Mouse (Mus musculus) left cerebral cortex, postnatal 10 days (tissue): ENCODE results near the gene Slc16a10. TPM values are rescaled to one million over a fixed set of nuclear protein-coding genes. Genes with fewer than 3 reads are reported as not detected.

Experiments used
- DNase-seq, 2 experiments: peaks; one replicate each; pipeline ENCODE4 v3.0.0; 2021 to 2022; ENCODE audit warnings: low spot score in 2 of 2, mixed read lengths in 1 of 2; ENCODE audit errors: extremely low spot score in 1 of 2
- intact Hi-C: fragments of 180-260 bp; cut with DNase I; formaldehyde crosslinking; loops from one replicate; pipeline ENCODE4 v1.15.1; 2025
- total RNA-seq, 2 experiments: library from RNA; stranded (reverse); gene quantifications; 2 replicates each; pipeline ENCODE4 v1.2.3; 2021

Slc16a10 gene
- total RNA-seq, 2 experiments from 2014 or later = 2.7 to 2.8 TPM

DNA sequence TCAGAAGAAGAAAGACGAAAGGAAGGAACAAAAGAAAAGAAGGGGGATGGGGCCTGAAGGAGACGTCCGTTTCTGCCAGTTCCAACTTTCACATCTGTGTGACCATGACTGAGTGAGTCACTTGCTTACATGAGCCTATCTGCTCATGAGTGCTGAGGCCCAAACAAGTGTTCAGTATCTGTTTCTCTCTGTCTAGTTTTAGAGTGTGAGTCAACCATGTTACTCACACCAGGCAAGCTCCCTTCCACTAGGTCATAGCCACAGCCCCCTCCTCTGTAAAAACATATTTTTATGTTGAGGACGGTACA, 10.4 kb upstream of the Slc16a10 start:
- DNase-seq = no peak
- intact Hi-C loops = no loop called here

DNA sequence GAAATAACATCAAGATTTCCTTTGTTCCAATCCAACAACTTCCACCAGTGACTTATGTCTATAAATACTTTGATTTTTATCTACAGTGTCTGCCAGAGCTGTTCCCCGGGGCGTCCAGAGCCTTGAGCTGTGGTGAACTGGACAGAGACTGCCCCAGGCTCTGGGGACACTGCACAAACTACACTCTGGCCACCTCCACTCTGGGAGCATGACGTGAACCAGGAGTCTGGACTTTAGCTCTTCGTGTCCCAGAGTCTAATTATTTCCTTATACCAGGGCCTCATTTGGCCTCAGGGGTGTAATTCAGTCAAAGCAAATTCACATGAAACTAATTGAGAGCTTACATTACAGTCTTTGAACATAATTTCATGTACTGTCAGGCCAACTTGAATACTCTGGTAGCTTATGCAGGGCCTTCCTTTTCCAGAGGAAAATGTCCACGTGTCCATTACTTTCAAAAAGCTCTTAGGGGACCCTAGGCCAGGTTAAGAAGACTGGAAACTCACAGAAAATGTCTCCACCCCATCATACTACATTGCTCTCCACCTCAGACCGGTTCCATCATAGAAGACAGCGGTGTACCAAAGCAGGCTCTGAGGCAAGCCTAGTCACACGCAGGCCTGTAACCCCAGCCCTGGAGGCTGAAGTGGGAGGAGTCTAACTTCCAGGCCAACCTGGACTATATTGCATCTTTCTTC, 9.9 kb upstream of the Slc16a10 start:
- intact Hi-C loops = no loop called here
- no peak for DNase-seq

DNA sequence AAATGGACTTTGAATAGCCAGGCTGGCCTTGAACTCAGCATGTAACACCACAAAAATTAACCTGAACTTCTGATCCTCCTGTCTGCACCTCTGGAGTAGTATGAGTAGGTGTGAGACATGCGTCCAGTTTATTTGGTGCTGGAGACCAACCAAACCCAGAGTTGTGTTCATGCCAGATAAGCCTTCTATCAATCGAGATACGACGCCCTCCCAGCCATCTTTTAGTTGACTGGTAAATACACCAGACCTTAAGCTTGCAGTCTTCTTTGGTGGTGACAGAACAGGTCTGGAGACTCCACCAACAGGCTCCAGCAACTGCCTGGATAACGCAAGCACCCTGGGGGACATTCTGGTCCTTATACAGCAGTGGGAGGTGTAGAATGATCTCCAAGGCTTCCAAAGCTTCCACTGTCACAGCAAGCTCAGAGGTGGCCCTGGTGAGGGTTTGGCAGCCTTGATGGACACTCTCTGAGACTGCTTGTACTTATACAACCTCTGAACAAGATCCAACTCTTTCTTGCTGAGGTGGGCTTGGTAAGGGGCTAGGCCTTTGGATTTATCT, 7.6 kb upstream of the Slc16a10 start:
- DNase-seq = no peak
- intact Hi-C loops = no loop called here

DNA sequence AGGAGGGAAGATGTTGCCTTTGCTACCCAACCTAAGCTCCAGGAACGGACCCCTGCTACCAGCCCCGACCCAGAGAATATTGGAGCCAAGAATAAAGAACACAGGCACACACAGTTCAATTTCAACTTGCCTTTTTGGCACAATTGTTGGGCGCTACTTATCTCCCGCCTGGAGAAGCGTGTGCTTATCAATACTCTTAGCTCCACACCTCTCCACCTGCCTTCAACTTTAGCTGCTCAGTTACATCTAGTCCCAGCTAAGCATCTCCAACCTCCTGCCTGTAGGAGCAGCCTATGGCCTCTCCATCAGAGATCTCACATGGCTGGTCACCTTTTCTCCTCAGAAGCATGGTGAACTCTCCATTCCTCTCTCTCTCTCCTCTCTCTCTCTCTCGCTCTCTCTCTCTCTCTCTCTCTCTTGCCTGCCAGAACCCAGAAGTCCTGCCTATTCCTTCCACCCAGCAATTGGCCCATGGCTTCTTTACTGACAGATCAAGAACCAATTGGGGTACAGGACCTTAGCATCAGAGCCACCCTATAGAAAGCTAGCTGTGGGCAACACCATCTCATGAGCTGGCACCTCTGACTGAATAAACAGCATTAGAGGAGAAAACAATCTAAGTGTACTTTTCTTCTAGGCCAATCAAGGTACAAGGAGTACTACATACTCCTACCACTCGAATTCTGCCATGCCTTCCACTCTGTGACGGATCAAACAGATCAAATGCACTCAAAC, 5.4 kb upstream of the Slc16a10 start:
- intact Hi-C loops = no loop called here
- no peak for DNase-seq

DNA sequence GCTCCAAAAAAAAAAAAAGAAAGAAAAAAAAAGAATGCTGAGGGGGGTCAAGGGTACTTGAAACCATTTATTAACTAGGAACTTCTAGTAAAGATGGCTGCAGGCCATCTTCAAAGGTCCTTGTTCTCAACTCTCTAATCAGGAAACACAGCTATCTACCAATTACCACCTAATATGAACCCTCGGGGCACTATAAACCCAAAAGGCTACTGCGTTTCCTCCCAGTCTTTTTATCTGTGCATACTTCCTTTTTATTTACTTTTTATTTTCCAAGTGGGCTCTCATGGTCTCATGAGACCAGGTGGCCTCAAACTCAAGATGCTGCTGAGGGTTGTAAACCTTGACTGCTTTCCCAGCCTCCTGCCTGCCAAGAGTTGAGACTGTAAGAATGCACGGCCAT, 4.4 kb upstream of the Slc16a10 start:
- intact Hi-C loops = no loop called here

DNA sequence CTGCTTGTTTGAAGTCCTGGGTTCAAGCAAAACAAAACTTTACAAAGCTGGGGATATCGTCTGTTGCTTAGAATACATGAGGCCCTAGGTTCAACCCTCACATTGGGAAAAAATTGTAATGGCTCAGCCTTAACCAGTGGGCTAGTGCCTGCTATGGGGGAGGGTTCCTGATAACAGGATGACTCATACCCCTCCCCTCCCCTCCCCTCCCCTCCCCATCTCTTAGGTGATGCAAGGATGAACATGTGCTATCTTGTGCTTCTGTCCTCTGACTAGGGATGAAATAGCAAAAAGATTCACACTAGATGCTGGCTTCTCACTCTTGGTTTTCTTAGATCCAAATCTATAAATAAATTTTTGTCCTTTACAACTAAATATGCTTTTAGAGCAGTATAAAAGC, 2.8 kb upstream of the Slc16a10 start:
- DNase-seq = no peak
- intact Hi-C loops = no loop called here

More for the DNA sequence above, 4.4 kb upstream of the Slc16a10 start:
- DNase-seq = no peak

DNA sequence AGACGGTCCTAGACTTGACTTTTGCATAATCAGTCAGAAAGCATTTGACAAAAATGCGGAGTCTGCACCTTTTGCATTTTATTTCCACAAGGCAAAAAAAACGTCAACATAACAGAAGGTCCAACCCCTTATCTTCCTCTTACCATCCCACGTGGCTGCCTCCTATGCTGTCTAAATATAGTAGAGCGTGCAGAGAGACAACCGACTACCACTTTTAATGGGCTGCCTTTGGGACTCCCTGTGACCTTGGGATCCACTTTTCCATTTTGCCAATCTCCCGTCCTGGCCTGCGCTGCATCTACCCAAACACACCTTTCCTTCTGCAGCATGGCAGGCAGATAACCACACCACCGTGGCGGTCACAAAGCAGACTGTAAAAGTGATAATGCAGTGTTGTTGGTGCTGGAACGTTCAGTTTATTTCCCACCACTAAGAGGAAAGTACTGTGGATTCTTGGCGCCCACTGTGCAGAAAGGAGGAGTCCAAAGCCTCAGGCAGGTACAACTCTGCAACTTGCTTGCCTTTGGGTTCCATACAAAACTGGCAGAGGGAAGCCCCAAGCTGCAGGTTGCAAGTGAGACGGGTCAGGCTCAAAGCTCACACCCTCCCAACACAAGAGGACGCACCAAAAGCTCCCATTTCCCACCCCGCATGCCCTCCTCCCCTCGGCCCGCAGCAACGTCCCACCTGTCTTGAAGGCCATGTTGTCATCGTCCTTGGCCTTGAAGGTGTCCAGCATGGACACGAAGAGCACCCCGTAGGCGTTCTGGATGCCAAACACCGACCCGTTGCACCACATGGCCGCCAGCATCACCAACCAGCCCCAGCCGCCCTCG, 824 bp downstream of the Slc16a10 start:
- DNase-seq = no peak
- intact Hi-C loops = no loop called here

DNA sequence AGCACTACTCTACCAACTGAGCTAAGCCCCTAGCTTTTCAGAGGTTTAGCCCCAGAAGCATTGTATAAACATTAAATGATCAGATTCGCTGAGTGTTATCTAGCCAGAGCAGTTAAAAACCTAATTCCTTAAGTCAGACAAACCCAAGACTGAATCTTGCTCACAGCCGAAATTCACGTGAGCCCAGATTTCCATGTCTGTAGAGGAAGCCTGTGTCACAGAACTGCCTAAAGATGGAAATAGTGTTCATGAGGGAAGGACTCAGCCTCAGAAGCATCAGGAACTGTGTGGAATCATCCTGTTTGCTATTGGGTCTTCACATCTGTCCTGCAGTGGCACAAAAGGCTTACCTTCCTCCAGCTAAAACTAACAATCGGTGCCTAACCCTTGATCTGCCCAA, 2.4 kb downstream of the Slc16a10 start:
- intact Hi-C loops = no loop called here
- no peak for DNase-seq

DNA sequence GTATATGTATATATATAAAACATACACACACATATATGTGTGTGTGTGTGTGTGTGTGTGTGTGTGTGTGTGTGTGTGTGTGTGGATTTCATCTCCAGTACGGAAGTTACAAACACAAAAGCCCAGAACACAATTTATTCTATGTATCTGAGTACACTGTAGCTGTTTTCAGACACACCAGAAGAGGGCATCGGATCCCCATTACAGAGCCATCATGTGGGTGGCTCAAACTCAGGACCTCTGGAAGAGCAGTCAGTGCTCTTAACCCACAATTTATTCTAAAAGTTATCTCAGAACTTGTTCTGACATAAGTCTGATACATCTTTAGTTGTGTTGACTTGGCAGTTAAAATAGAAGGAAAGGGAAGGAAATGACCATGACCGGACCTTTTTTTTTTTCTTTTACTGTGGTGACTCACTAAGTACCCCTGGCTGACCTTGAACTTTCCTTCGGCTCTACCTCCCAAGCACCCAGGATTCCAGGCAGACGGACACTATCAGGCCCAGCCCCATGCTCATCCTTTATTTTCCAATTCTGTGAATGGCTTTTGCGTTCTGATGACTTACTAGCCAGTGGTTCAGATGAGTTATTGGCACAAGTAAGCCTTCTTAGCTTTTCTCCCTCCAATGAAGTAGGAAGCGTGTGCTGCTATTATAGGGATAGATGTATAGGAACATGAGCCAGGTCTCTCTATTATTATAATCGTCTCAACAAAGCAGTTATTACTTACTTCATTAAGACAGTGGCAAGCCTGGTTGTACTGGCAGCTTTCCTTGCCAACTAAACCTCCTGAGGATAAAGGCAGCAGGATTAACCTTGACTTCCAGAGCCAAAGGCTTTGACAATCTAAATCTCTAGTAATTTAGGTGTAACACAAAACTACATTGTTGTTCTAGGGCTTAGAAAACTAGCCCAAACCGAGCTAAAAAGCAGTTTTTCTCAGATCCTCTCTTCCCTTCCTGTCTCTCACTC, 6.0 kb downstream of the Slc16a10 start:
- DNase-seq = no peak
- intact Hi-C loops = no loop called here

DNA sequence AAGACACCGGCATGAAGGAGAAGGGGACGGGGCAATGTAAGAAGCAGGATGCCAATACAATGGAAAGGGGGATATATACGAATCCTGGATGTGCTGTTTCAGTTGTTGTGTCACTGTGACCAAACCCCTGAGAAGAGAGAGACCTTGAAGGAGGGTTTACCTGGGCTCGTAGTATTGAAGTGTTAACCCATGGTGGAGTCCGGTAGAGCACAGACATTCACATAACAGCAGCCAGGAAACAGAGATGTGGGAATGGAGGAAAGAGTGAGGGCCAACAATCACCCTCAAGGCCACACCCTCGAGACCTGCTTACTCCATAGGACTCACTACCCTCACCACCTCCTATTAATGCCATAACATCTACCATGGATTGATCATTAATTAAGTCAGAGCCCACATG, 7.2 kb downstream of the Slc16a10 start:
- intact Hi-C loops = no loop called here
- DNase-seq = no peak

DNA sequence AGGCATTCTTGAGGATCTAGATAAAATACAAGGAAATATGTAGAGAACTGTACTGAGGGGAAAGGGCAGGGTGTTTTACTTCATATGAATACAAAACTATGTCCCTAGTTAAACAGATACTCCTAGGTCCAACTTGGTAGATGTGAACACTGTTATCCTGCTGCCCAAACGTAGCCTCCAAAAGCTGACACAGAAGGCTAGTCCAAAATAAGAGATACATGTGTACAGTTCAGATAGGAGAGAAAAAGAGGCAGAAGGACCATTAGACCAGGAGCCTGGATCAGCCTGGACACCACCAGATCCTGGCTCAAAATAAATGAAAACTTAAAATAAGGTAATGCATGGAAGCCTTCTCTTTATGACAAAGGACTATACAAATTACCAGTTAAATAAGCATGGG, 8.4 kb downstream of the Slc16a10 start:
- DNase-seq = no peak
- intact Hi-C loops = no loop called here

DNA sequence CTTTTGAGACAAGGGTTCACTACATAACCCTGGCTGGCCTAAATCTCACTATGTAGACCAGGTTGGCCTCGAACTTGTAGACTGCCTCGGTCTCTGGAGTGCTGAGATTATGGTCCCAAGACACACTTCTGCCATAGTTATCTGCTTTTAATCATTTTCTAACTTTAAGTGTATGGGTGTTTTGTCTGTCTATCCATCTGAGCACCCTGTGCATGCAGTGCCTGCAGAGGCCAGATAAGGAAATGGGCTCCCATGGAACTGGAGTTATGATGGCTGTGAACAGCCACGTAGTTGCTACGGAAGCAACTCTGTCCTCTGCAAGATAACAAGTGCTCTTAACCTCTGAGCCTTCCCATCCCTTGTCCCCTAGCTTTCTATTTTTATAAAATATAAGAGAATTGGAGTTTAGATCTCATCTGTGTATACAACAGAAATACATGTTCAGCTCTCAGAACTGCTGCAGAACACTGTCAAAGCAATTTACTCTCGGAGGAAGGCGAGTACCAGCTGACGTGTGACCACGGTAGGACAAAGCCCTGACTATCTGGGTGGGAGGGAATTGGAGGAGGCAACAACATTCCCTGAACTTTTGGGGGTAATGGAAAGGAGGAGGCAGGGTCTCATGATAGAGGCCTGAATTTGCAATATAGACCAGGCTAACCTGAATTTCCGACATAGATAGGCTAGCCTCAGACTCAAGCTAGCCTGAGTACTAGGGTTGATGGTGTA, 10.2 kb downstream of the Slc16a10 start:
- DNase-seq = no peak
- intact Hi-C loops = no loop called here

DNA sequence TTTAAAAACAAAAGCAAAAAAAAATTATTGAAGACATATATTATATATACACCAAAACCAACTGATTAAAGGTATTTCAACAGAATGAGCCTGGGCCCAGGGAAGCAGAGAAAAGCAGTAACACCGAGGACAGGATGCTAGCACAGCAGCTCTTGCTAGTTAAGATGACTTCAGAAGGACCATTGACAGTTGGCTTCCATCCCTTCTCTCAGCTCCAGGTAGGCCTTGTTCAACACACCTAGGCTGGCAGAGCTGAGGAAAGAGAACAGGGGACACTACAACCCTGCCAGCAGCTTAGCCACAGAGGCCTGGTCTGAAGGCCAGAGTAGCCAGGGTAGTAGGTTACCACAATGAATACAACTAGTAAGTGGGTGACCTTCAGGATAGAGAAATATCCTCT, 11.9 kb downstream of the Slc16a10 start:
- no peak for DNase-seq
- intact Hi-C loops = no loop called here

DNA sequence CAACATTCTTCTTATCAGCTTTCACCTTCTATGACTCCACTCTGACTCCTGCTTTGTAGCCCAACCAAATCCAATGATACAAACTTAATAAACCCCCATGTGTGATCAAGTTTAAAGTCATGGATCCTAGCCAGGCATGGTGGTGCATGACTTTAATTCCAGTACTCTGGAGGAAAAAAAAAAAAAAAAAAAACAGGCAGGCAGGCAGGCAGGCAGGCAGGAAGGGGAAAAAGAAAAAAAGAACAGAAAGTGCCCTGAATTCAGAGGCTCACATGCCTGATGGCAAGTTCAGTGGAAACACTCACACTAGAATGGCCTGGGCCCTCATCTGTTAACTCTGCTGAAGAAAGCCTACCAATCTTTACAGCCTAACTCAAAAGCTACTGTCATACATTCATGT, 12.9 kb downstream of the Slc16a10 start:
- intact Hi-C loops = no loop called here
- no peak for DNase-seq

DNA sequence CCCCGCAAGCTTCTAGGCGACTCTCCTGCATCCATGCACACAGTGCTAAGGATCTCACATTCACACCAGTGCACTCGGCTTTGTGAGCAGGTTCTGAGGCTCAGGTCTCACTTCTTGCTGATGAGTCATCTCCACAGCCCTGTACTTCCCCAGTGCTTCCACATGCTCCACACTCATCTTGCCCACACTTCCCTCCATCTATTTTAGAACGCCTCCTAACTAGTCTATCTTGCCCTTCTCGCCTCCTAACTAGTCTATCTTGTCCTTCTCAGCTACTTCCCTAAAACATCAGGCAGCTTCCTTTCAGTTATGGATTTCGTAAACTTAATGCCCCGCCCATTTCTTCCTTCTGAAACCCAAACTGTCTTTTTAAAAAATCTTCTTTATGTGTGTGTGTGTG, 13.6 kb downstream of the Slc16a10 start:
- intact Hi-C loops = no loop called here
- DNase-seq = no peak

DNA sequence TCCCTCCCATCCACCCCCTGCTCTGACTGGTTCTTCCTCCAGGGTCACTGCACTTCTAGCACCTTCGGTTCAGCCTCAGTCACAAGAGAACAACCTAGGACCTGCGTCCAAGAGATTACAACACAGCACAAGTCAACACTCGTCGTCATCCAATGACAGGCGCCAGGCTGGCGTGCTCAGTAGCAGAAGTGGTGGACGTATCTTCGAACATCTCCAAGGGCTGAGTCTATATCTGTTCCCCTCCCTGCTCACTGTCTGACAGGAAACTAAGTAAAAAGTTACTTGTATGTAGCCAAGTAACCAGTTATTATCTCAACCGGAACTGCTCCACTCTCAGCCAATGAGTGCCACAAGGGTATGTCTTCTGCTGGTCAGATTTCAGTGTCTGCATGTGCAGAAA, 16.9 kb downstream of the Slc16a10 start:
- no peak for DNase-seq
- intact Hi-C loops = no loop called here

DNA sequence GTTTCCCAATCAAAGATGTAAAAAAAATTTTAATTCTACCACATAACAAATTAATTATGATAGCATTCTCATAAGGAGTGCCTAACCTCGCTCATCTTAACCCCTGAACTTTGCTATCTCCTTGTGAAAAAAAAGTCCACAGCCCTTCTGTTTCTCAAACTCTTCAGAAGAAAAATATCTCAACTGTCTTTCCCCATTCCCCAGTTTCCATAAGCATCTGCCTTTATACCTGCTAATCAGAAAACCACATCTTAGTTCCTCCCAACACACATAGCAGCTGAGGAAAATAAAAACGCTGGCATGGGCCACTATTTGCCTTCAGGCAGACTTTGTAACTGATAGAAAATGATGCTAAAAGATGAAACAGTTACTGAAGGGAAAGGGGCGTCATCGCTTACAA, 17.5 kb downstream of the Slc16a10 start:
- DNase-seq = no peak
- intact Hi-C loops = no loop called here

DNA sequence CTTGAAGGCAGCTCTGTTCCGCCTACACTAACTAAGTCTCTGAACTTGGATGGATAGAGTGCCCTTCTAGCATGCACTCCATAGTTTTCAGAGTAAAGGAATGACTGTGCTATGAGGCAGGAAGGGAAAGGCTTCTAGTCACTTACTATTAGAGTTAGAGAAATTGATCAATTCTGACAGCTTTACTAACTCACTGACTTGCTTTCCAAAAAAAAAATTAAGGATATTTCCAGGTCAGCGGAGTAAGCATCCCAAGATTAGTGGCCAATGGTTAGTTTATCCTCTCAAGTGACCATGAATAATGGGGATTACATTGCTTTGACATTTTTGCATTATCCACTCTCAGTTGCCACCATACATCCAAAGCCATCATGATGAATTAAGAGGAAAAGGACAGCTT, 18.0 kb downstream of the Slc16a10 start:
- intact Hi-C loops = no loop called here
- no peak for DNase-seq
